Mouse (Mus musculus) limb, embryonic 12.5 days (tissue): ENCODE measurements around the gene Stx1a. TPM values are rescaled to one million over a fixed set of nuclear protein-coding genes. Genes with fewer than 3 reads are reported as not detected.
"Not testable (repeated sequence)": the region's sequence is repeated elsewhere in the genome, so short reads cannot be mapped to it uniquely, and the experiment has no call there.

Source experiments
- ATAC-seq: fragments of 200-750 bp; cut with Nextera tagmentation; 2 replicates; pipeline ENCODE4 v1.8.0; 2017; ENCODE audit warnings: low read depth, moderate TSS enrichment; ENCODE audit not compliant: insufficient number of reproducible peaks, insufficient read depth, low FRiP score, low TSS enrichment
- H3K27ac ChIP-seq: fragments of 300-500 bp; sonication (generic); 2 replicates; pipeline ENCODE4 v1.5.1; 2016; ENCODE audit warnings: mild to moderate bottlenecking, moderate library complexity
- H3K27me3 ChIP-seq: fragments of 300-500 bp; sonication (generic); 2 replicates; pipeline ENCODE4 v1.6.1; 2016; ENCODE audit warnings: mild to moderate bottlenecking, moderate library complexity
- H3K36me3 ChIP-seq: fragments of 300-500 bp; sonication (generic); 2 replicates; pipeline ENCODE4 v1.6.1; 2016; ENCODE audit warnings: mild to moderate bottlenecking, moderate library complexity
- H3K4me1 ChIP-seq: fragments of 300-500 bp; sonication (generic); replicated peaks from 2 replicates; pipeline ENCODE4 v1.6.1; 2016
- H3K4me2 ChIP-seq: fragments of 300-500 bp; sonication (generic); 2 replicates; pipeline ENCODE4 v1.6.1; 2016; ENCODE audit warnings: mild to moderate bottlenecking, moderate library complexity
- H3K4me3 ChIP-seq: fragments of 300-500 bp; sonication (generic); replicated peaks from 2 replicates; pipeline ENCODE4 v1.5.1; 2016; ENCODE audit warnings: mild to moderate bottlenecking
- H3K9ac ChIP-seq: fragments of 300-500 bp; sonication (generic); replicated peaks from 2 replicates; pipeline ENCODE4 v1.6.1; 2016; ENCODE audit warnings: mild to moderate bottlenecking, moderate library complexity
- H3K9me3 ChIP-seq: fragments of 300-500 bp; sonication (generic); 2 replicates; pipeline ENCODE4 v1.6.1; 2016; ENCODE audit warnings: mild to moderate bottlenecking, moderate library complexity
- WGBS: fragments of 180-500 bp; shearing (Covaris S2); methylation state at CpG from one replicate; pipeline ENCODE4 v1.1.7; 2016; 5-methylcytosine and 5-hydroxymethylcytosine counted together
- polyA plus RNA-seq: library from polyadenylated mRNA; unstranded; fragments of >200 nt; fragmentation: Nextera tagmentation; extraction: Ambion mirVana; gene quantifications from 2 replicates; pipeline ENCODE4 v1.2.1, GENCODE M21; 2016

Gene Stx1a
- polyA plus RNA-seq, 1 experiment from 2014 or later: 9.7 TPM

DNA sequence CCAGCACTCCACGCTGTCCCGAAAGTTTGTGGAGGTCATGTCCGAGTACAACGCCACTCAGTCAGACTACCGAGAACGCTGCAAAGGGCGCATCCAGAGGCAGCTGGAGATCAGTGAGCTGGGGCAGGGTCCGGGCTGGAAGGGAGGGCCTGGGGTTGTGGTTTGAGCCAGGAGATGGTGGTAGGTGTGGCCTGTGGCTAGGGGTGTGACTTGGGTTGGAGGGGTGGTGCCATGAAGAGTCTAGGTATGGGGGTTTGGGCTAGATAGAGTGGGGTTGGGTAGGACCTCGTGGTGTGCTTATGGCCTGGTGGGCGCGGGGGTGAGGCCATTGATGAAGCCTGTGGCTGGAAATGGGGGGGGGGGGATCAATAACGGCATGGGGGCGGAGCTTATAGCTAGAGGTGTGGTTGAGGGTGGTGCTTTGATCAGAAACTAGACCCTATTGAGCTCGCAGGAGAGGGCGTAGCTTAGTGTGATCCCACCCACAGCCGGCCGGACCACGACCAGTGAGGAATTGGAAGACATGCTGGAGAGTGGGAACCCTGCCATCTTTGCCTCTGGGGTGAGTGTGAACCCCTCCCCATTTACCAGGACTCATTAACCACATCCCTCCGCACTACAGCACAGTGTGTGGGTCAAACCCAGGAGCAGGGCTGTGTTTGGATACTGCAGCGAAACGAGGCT is 19.0 kb downstream of the Stx1a start:
- peaks cover 57% of the 10 kb centered on the region for H3K36me3 ChIP-seq
- 28% methylated on average over 21 of the region's 21 CpGs for whole genome bisulfite sequencing
- H3K9ac ChIP-seq: no peak overlapping the region
- H3K9me3 ChIP-seq: no peaks in the 10 kb centered on the region
- no peak for ATAC-seq
- H3K27me3 ChIP-seq: no peaks in the 10 kb centered on the region; the same call in 1 of the 2 replicates
- H3K4me3 ChIP-seq: no peak overlapping the region
- no peak overlapping the region for H3K27ac ChIP-seq
- H3K4me2 ChIP-seq: peak overlapping the region; percentile 8; the same call in 1 of the 2 replicates
- H3K4me1 ChIP-seq: no peaks in the 10 kb centered on the region

DNA sequence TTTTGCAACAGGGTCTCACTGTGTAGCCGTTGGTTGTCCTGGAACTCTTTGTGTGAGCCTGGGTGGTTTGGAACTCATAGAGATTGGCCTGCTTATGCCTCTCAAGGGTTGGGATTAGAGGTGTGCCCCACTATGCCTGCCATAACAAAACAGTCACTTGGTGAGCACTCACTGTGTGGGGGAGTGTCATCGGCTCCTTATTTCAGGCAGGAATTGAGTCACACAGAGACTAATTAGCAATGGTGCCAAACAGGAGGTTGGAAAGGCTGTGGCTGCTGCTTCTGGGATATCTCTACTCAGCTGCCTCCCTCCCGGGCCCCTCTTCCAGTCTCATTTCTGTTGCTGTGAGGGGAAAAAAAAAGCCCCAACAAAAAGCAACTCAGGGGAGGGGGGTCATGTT is 21.3 kb downstream of the Stx1a start:
- WGBS: 97% methylated on average over 3 of the region's 3 CpGs
- Histone ChIP-seq H3K4me3 (no peak overlapping the region), H3K9me3 (no peaks in the 10 kb centered on the region), H3K36me3 (peaks cover 55% of the 10 kb centered on the region), H3K4me1 (no peaks in the 10 kb centered on the region), H3K27ac (no peak overlapping the region), H3K9ac (no peak overlapping the region), H3K4me2 (no peak overlapping the region), H3K27me3 (no peaks in the 10 kb centered on the region; the same call in 1 of the 2 replicates)
- no peak for ATAC-seq

DNA sequence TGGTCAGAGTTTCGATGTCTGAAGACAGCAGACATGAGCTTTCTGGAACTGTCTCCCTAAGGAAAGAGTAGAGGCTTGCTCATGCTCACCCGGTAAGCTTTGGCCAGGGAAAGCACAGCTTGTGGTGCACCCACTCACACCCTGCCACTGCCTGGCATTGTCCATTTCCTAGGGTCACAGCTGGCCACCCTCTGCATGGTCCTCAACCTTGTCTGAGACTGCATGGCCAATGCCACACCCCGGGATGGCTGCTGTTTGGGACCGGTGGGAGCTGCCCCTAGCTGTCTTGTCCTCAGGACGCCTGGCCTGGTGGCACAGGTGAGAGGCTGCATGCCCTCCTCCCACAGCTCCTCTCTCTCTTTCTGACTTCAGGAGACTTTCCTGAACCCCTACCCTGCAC is 25.3 kb downstream of the Stx1a start:
- WGBS: 89% methylated on average over 5 of the region's 5 CpGs
- no peaks in the 10 kb centered on the region for H3K27me3 ChIP-seq
- H3K27ac ChIP-seq: no peak overlapping the region
- peaks cover 67% of the 10 kb centered on the region for H3K36me3 ChIP-seq
- no peaks in the 10 kb centered on the region for H3K4me1 ChIP-seq
- ATAC-seq: no peak
- no peak overlapping the region for H3K4me2 ChIP-seq
- no peak overlapping the region for H3K9ac ChIP-seq
- no peaks in the 10 kb centered on the region for H3K9me3 ChIP-seq
- no peak overlapping the region for H3K4me3 ChIP-seq

DNA sequence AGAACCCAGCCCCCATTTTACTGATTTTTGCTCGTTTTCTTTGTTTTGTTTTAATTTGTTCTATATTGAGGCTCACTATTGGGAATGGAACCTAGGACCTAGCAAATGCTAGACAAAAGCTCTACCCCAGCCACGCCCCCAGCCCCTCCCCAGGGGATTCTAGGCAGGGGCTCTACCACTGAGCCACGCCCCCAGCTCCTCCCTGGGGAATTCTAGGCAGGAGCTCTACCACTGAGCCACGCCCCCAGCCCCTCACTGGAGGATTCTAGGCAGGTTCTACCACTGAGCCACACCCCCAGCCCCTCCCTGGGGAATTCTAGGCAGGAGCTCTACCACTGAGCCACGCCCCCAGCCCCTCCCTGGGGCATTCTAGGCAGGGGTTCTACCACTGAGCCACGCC is 26.0 kb downstream of the Stx1a start:
- not testable (repeated sequence) for H3K4me2 ChIP-seq, H3K9me3 ChIP-seq, H3K27me3 ChIP-seq, ATAC-seq, H3K4me1 ChIP-seq, H3K4me3 ChIP-seq, H3K9ac ChIP-seq, H3K27ac ChIP-seq
- H3K36me3 ChIP-seq: peaks cover 71% of the 10 kb centered on the region
- 86% methylated on average over 6 of the region's 6 CpGs for WGBS

DNA sequence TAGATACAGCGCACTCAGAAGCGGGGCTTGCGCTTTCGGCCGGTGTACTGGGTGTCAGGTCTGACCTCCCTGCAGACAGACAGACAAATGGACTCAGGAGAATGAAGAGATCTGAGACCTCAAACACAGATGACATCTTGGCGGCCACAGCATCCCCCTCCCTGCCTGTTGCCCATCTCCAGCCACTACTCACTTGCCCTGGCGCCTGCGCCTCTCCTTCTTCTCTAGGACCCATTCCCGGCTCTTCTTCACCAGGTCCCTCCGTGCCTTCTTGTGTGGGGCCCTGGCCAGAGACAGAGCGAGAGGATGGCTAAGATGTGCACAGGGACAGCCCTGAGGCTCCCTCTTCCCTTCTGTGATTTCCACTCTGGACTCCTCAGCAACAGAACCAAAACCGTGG is 30.1 kb downstream of the Stx1a start:
- WGBS: 89% methylated on average over 12 of the region's 12 CpGs
- Histone ChIP-seq H3K27me3 (no peaks in the 10 kb centered on the region), H3K36me3 (peaks cover 83% of the 10 kb centered on the region), H3K4me2 (no peak overlapping the region), H3K4me1 (no peaks in the 10 kb centered on the region), H3K4me3 (no peak overlapping the region), H3K27ac (no peak overlapping the region), H3K9ac (no peak overlapping the region), H3K9me3 (no peaks in the 10 kb centered on the region)
- no peak for ATAC-seq

DNA sequence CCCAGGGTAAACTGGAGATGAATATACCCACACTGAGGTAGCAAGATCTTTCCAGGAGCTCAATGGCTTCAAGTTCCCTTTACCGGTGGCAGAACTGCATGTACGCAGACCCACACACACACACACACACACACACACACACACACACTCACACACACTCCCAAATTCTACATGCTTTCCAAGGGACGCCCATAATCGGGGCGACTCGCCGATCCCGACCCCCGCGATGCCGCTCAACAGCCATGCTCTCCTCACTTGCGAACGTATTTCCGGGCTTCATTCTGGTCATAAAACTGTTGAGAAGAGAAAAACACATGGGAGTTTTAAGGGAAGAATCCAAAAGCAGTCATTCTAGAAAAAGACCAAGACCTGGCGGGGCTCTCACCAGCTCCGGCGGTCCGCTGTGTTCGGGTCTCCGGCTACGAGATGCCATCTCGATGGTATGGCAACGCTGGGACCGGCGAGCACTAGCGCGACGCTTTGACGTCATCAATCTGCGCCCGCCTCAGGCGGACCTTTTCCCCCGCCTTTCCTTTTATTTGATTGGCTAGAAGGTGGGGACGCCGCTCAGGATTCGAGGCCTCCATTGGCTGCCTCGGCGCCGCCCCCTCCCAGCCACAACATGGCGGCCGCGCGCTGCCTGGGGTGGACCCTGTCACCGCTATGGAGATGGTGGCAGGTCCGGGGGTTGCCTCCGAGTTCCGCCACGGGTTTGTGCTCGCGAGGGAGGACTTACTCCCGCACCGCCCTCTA is 40.5 kb downstream of the Stx1a start, which contains the start of gene Dnajc30:
TSS of gene Dnajc30 (plus strand) at position 574 of the 753 bp plus-strand sequence.
- no peaks in the 10 kb centered on the region for H3K27me3 ChIP-seq
- peaks cover 17% of the 10 kb centered on the region for H3K4me1 ChIP-seq
- peak within 1 kb of the TSS; percentile 93 for H3K4me2 ChIP-seq
- peak within 1 kb of the TSS; percentile 90 for H3K9ac ChIP-seq
- peaks cover 4% of the 10 kb centered on the region; the same call in 1 of the 2 replicates for H3K9me3 ChIP-seq
- H3K27ac ChIP-seq: no peak within 1 kb of the TSS
- H3K36me3 ChIP-seq: peaks cover 67% of the 10 kb centered on the region
- peak within 1 kb of the TSS; percentile 92 for H3K4me3 ChIP-seq
- peak; percentile 94 for ATAC-seq
- under 1% methylated on average over 52 of the region's 52 CpGs for WGBS

DNA sequence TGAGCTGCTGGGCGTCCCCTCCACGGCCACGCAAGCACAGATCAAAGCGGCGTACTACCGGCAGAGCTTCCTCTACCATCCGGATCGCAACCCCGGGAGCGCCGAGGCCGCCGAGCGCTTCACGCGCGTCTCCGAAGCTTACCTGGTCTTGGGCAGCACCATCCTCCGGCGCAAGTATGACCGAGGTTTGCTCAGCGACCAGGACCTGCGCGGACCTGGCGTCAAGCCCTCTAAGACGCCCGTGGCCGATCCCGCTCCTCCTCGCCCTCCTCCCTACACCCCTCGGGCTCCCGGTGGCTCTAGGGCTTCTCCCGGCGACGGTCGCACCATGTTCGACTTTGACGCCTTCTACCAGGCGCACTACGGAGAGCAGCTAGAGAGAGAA is 41.1 kb downstream of the Stx1a start:
- no peak overlapping the region for H3K27ac ChIP-seq
- under 1% methylated on average over 40 of the region's 40 CpGs for WGBS
- peaks cover 4% of the 10 kb centered on the region; the same call in 1 of the 2 replicates for H3K9me3 ChIP-seq
- H3K27me3 ChIP-seq: no peaks in the 10 kb centered on the region
- peaks cover 62% of the 10 kb centered on the region for H3K36me3 ChIP-seq
- peak overlapping the region; percentile 90 for H3K9ac ChIP-seq
- peak overlapping the region; percentile 92 for H3K4me3 ChIP-seq
- ATAC-seq: peak; percentile 66
- peaks cover 17% of the 10 kb centered on the region for H3K4me1 ChIP-seq
- peak overlapping the region; percentile 93 for H3K4me2 ChIP-seq

DNA sequence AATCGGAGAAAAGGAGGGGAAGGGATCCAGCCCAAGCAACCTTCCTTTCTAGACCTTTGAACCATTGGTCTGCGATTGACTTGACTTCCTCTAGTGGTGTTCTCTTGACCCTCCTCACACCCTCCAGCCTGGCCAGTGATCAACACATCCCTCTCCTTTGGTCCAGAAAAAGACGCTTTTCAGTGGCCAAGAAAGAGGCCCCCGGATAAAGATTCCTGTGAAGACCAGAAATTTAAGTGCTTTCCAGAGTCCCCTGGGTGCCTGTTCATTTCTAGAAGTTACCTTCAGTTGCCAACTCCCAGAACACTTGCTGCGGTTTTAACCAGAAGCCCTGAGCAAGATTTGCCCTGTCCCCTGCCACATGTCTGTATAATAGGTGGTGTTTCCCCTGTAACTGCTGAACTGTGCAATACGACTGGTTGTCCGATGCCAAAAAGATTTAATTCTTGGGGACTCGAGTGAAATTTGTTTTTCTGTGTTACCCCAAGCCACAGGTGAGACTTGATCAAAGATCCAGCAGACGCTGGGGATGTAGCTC is 41.7 kb downstream of the Stx1a start, which contains the start of gene Bud23:
TSS of gene Bud23 (minus strand) at position 51 of the 538 bp plus-strand sequence.
- Histone ChIP-seq H3K4me2 (peak within 1 kb of the TSS; percentile 93), H3K9ac (peak within 1 kb of the TSS; percentile 90), H3K4me1 (peaks cover 17% of the 10 kb centered on the region), H3K36me3 (peaks cover 55% of the 10 kb centered on the region), H3K4me3 (peak within 1 kb of the TSS; percentile 92)
- H3K9me3 ChIP-seq, H3K27ac ChIP-seq, H3K27me3 ChIP-seq, ATAC-seq: not testable (repeated sequence)
- 77% methylated on average over 9 of the region's 9 CpGs for WGBS

DNA sequence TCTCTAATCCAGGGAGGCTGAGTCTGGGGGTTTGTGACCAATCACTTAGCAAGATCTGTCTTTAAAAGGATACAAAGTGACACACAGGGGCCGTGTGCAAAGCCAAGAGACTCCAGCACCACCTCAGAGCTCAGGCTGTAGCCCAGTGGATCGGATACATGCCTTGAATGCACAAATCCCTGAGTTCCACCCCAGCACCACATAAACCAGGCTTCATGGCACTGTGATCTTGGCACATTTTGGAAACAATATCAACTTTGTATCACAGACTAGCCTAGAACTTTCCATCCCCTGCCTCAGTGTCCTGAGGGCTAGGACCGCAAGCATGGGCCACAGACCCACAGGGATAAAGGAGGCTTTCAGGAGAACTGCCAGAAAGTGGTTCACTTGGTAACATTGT is 42.7 kb downstream of the Stx1a start:
- Histone ChIP-seq H3K27ac (no peak overlapping the region), H3K27me3 (no peaks in the 10 kb centered on the region), H3K9ac (no peak overlapping the region), H3K36me3 (peaks cover 49% of the 10 kb centered on the region), H3K4me1 (peaks cover 17% of the 10 kb centered on the region), H3K9me3 (peaks cover 4% of the 10 kb centered on the region; the same call in 1 of the 2 replicates), H3K4me3 (no peak overlapping the region), H3K4me2 (no peak overlapping the region)
- WGBS: 97% methylated on average over 3 of the region's 3 CpGs
- ATAC-seq: no peak

DNA sequence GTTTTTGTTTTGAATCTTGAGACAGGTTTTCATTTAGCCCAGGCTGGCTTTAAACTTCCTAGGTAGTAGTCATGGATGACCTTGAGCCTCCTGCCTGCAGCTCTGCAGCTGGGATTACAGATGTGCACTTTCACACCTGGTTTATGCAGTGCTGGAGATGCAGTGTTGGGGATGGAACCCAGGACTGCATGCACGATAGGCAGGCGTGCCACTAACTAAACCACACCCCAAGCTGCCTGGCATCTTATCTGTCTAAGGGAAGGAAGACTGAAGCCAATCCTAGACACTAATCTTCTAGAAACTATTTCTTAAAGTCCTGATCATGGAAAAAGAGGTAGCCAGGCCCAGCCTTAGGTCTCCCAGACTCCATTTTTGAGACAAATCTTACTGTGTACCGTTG is 47.2 kb downstream of the Stx1a start:
- Histone ChIP-seq H3K4me3 (no peak overlapping the region), H3K4me1 (peaks cover 18% of the 10 kb centered on the region), H3K27ac (no peak overlapping the region), H3K27me3 (no peaks in the 10 kb centered on the region), H3K9me3 (peaks cover 4% of the 10 kb centered on the region; the same call in 1 of the 2 replicates), H3K36me3 (peaks cover 73% of the 10 kb centered on the region), H3K9ac (no peak overlapping the region), H3K4me2 (no peak overlapping the region)
- ATAC-seq: no peak
- WGBS: 90% methylated on average over 3 of the region's 3 CpGs

DNA sequence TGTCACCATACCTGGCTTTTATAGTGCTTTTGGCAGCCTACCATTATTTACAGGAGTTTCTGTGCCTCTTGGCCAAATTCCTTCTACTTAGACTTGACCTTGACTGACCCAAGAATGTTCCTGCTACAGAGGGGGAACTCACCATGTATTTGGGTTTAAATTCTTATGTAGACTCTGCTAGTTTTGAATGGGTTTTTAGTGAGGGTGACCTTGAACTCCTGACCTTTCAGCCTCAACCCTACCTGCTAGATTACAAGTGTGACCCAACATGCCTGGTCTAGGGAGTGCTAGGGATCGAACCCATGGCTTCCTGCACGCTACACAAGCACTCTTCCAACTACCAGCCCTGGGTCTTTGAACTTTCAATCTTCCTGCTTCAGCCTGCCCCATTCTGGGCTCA is 48.8 kb downstream of the Stx1a start:
- Histone ChIP-seq H3K36me3 (peaks cover 68% of the 10 kb centered on the region), H3K27me3 (no peaks in the 10 kb centered on the region), H3K4me1 (peaks cover 21% of the 10 kb centered on the region), H3K9me3 (peaks cover 4% of the 10 kb centered on the region; the same call in 1 of the 2 replicates), H3K9ac (no peak overlapping the region), H3K27ac (no peak overlapping the region), H3K4me2 (no peak overlapping the region), H3K4me3 (no peak overlapping the region)
- 89% methylated on average over 2 of the region's 2 CpGs for WGBS
- ATAC-seq: no peak
